Mouse (Mus musculus) right cerebral cortex, postnatal 4 days (tissue): ENCODE measurements around the gene Cdh4.
A peak's percentile ranks its signal among the peaks of the same experiment; 100 is the strongest.

ENCODE experiments used
- DNase-seq: peaks from one replicate; pipeline ENCODE4 v3.0.0-alpha.2; 2022

Gene Cdh4

DNA sequence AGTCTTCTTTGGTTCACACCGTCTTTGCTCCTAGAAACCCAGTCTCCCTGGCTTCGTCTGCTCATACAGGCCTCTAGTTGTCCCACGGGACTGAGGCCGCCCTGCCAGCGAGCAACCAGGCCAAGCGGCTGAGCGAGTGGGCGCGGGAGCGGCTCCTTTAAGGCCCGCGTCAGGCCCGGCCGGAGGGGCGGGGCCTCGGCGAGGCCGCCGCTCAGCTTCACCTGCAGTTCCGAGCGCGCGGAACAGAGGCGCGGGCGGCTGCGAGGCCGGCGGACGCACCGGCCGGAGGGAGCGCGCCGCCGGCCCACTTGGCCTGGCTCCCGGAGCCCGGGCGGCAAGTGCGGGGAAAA lies at the start of gene Cdh4:
Cdh4 (plus strand) TSS at position 241 of the 350 bp plus-strand sequence.
- DNase-seq: peak; percentile 61

DNA sequence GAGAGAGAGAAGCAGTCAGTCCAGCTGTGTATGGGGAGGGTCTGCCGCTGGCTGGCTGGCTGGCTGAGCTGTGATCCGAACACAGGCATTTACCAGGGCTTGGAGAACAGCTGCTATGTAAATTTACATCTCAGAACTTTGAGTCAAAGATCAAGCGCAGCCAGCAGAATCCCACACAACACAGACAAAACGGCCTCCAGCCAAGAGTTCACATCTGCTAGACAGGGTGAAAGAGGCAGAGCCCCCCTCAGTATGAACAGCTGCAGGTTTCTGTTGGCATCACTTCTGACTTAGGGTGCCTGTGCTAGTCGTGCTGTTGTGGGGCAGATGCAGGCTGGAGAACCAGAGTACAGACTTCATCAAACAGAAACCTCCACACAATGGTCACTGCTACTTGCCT lies 46.8 kb upstream of the Cdh4 start:
- DNase-seq: no peak

DNA sequence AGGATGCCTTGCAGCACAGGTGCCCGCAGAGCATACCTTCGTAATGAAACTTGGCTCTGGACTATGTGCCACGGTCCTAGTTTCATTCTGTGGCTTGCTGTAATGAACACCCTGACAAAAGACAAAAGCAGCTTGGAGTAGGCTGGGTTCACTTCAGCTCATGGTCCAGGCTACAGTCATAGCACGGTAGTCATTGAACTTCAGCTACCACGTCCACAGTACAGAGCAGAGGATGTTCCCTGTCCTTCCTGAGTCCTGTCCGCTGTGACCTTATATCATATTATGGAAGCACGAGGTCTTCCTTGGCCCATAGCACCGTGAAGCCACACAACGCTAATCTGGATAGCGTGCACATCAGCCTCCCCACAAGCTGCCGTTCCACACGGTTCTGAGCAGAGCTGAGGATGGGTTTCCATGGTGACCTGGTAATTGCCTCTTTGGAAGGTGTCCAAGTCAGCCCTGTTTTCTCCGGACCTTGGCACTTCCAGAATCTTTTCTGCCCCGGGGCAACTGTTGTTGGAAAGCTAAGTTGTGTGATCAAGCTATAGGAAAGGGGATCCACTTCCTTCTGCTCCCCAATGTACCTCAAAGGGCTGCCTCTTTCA lies 42.5 kb upstream of the Cdh4 start:
- peak; percentile 32 for DNase-seq

GRCm38 (mm10) chr2:179410866-179411561 lies 31.2 kb upstream of the Cdh4 start:
- no peak for DNase-seq

GRCm38 (mm10) chr2:179412966-179413365 lies 29.3 kb upstream of the Cdh4 start:
- DNase-seq: no peak

DNA sequence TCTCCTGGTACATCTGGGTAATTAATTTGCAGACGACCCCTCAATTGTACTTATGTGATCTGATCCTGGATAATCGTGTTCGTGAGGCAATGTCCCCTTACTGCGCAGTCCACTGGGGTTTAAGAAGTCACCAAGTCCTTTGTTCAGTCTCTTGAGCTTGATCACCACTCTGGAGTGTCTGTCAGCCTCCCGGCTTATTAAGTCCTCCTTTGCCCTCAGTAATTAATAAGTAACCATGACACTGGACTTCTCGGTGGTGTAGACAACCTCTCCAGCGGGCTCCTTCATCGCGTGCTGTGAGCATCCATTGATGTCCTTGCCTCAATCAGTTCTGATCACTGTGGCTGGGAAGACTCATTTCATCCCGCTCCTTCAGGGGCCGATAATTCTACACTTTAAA lies 28.0 kb upstream of the Cdh4 start:
- no peak for DNase-seq

DNA sequence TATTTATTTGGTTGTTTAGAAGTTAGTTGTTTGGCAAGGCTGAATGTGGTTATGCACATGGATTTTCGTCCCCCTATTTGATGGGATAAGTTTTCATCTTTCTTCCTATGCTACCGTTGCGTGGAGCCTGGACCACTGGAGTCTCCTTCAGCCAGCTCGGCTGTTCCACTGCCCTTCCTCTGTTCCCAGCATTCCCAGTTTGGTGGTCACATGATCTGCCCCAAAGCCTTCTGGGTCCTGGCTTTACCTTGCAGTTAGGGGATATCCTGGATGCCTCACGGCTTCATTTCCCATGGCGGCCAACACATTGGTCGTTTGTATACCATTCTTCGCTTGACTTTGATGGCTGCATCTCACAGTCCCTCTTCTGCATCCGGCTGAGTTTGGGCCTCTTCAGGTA lies 27.5 kb upstream of the Cdh4 start:
- no peak for DNase-seq

GRCm38 (mm10) chr2:179415892-179416403 lies 26.3 kb upstream of the Cdh4 start:
- no peak for DNase-seq

GRCm38 (mm10) chr2:179416587-179417227 lies 25.5 kb upstream of the Cdh4 start:
- peak; percentile 29 for DNase-seq

GRCm38 (mm10) chr2:179425602-179426001 lies 16.6 kb upstream of the Cdh4 start:
- DNase-seq: no peak

- DNase-seq: no peak
Measured at GRCm38 (mm10) chr2:179428889-179429288, 13.3 kb upstream of the Cdh4 start.

DNA sequence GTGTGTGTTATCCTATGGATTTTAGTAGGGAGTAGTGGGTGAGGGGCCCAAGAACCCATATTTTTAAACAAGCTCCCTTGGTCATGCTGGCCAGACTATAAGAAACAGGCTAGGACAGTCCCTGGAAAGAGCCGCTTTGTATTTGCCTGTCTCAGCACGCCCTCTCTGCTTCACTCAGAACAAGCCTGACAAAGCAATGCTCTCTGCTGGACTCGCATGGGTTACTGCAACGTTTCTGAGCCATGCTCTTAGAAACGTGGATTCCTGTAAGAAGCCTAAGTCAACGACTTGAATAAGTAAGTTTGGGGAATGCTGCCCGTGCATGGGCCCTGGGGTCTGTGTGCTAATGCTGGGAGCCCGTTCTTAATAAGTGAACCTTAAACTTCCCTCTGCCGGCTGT lies 2.1 kb upstream of the Cdh4 start:
- peak; percentile 31 for DNase-seq

DNA sequence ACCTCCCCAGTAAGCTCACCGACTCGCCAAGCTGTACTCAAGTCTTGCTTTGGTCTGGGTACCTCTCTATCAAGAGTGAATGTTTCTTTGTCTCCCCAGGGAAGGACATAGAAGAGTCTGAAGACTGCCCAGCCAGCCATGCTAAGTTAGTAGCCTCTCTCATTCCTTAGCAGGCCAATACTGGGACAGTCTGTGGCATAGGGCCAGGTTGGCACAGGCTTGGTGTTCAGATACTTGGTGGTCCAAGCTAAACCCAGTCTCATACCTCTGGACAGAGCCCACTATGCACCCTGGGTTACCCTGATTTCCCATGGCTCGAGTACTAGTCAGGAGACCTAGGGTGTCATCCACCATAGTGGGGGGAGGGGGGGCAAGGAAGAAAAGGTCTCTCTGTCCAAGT lies 1.1 kb upstream of the Cdh4 start:
- DNase-seq: peak; percentile 30

- DNase-seq: peak; percentile 21
Measured at GRCm38 (mm10) chr2:179441717-179442116, 514 bp upstream of the Cdh4 start.

GRCm38 (mm10) chr2:179442541-179443225 lies 452 bp downstream of the Cdh4 start:
- peak; percentile 69 for DNase-seq

- DNase-seq: peak; percentile 59
Measured at GRCm38 (mm10) chr2:179443226-179443815, 1.1 kb downstream of the Cdh4 start.

- peak; percentile 26 for DNase-seq
Measured at GRCm38 (mm10) chr2:179443959-179444358, 1.7 kb downstream of the Cdh4 start.

- DNase-seq: no peak
Measured at GRCm38 (mm10) chr2:179448256-179448655, 6.0 kb downstream of the Cdh4 start.

GRCm38 (mm10) chr2:179449018-179449417 lies 6.8 kb downstream of the Cdh4 start:
- no peak for DNase-seq

DNA sequence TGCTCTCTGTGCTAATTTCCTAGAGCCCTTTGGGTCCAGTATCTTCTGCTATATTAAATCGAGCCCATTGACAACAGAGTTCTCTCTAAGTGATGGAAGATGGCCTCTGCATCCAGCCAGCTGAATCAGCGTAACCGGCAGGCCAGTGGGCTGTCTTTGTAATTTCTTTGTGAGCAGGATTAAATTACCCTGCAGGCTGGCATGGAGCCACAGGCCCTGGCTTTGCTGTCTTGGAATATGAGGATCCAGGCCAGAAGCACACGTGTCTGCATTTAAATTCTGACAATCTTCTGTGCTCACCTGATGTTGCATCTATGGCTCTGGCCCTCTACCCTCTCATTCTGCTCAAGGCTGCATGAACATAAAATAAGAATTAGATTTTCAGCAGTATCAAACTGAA lies 17.0 kb downstream of the Cdh4 start:
- no peak for DNase-seq

- no peak for DNase-seq
Measured at GRCm38 (mm10) chr2:179459606-179460005, 17.4 kb downstream of the Cdh4 start.

GRCm38 (mm10) chr2:179463514-179463913 lies 21.3 kb downstream of the Cdh4 start:
- DNase-seq: no peak

GRCm38 (mm10) chr2:179467839-179468445 lies 25.7 kb downstream of the Cdh4 start:
- DNase-seq: no peak
